Mouse (Mus musculus) CD4-positive helper T cell, adult 2 months (primary cell): Measurements from ENCODE around the gene Exoc3l2.
"Not testable (repeated sequence)": the region's sequence is repeated elsewhere in the genome, so short reads cannot be mapped to it uniquely, and the experiment has no call there.

Experiments
- DNase-seq: peaks from one replicate; pipeline ENCODE4 v3.0.0-alpha.2; 2012; ENCODE audit warnings: low read depth, missing footprints, low spot score

Exoc3l2 gene

GRCm38 (mm10) chr7:19489525-19489924, 26.4 kb downstream of the Exoc3l2 start:
- no peak for DNase-seq

DNA sequence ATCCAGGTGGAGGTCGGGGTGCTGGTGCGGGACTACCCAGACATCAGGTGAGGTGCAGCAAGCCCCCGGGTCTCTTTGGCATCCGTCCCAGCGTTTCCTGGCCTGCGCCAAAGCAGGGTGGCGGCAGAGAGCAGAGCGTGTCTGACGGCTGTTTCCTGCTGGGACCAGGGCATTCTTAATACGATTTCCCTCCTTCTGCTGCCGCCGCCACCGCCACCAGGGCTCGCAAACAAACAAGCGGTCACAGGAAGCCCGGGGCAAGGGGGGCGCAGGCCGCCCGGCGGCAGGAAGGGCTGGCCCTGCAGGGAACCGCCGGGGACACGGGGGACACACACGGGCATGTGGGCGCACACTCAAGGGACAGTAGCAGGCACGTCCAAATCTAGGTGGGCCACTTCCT, 28.6 kb downstream of the Exoc3l2 start:
- no peak for DNase-seq

DNA sequence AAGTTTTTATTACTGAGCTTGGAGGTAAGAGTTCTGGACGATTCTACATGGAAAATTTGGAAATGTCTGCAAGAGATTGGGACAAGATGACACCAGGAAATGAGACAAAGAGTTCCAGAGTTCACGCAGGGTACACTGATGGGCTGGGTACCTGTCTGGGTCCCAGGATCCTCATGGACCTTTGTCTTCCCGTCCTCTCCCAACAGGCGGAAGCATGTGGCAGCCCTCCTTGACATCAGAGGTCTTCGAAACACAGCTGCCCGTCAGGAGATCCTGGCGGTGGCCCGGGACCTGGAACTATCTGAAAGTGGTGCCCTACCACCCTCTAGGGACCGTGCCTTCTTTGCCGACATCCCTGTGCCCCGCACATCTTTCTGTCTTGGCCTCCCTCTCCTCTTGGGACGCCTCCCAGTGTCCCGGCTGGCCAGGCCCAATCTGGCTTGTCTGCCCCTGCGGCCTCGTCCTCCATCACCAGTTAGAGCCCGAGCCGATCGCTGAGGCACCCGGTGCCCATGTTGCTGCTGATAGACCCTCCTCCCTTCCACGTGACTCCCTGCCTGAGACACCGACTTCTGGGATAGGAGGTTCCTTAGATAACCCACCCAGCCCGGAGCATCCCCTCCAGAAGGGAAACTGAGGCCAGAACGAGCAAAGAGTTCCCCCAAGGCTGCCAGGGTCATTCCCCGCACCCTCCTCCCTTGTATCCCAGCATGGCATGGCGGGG, 31.8 kb downstream of the Exoc3l2 start:
- no peak for DNase-seq

DNA sequence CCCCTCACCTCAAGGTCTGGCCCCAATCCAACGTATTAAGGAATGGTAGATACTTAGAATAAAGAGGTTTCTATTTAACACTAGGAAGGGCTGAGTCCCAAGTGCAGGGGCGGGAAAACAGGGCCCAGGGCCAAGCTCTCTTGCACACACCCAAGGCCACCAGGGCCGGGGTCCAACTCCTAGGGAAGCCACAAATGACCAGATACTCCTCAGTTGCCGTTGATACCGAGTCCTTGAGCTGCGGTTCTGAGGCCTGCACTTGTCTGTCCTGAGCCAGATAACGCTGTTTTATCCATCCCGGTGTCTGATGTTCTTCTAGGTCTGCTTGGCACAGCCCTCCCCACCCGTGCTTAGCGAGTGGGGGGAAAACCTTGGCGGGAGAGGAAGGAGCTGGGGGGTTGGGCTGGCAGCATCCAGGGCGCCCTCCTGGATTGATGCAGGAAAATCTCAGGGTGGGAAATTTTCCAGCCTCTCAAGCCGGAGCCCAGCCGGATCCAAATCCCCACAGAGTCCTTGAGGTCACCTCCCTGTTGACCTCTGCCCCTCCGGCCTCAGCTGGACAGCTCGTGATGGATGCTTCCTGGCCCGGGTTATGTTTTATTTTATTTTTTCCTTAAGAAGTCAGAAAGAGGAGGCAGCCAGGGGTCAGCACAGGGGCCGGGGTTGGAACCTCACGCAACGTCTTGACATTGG, 32.5 kb downstream of the Exoc3l2 start:
- DNase-seq: no peak

GRCm38 (mm10) chr7:19496214-19496555, 33.1 kb downstream of the Exoc3l2 start:
- no peak for DNase-seq

- no peak for DNase-seq
Observed at GRCm38 (mm10) chr7:19498326-19498725, 35.2 kb downstream of the Exoc3l2 start.

DNA sequence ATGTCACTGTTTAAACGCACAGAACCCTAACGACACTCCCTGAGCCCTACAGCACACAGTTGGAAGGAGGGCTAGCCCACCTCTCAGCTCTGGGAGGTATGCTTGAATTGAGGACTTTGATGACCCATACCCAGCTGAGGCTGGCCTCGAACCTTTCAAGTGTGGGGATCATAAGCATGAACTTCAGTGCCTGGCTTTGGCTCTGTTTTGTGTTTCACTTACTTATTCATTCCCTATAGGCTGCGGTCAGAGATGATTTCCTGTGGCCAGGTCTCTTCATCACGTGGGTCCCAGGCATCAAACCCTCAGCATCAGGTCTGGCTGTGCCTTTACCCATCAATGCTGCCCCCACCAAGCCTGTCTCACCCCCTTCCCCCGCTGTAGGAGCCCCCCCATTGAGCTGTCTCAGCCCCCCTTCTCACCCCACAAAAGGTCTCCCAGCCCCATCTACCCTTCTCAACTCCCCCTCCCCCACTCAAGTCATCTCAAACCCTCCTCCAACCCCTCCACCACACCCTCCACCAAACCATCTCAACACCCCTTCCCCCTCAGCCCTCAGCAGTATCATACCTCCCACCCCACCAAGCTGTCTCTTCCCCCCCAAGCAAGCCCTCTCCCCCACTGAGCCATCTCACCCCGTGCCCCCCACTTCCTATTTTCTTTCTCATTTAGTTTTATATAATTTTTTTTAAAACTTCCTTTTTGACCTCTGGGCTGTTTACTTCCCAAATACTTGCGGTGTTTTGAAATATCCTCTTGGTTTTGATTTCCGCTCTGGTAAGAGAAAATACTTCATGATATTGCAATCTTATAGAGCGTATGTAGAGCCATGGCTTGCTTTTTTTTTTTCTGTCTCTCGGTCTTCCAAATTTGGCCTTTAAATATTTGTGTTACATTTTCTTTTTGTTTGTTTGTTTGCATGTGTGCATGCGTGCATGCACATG, 37.6 kb downstream of the Exoc3l2 start:
- no peak for DNase-seq

DNA sequence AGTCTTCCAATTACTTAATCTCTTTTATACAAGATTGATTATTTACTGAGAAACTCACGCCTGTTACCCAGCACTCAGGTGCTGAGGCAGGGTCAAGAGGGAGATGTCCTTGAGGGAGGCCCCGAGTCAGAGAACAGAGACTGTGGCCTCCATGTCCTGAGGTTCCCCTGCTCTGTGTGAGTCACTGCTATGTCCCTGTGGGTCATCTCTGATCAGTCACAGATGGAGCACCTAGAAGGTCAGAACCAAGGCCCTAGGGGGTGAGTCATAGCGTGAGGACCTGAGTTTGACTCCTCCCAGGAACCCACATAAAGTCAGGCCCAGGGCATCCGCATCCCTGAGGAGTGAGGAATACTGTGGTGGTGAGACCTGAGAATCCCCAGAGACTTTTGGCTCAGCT, 38.5 kb downstream of the Exoc3l2 start:
- no peak for DNase-seq

DNA sequence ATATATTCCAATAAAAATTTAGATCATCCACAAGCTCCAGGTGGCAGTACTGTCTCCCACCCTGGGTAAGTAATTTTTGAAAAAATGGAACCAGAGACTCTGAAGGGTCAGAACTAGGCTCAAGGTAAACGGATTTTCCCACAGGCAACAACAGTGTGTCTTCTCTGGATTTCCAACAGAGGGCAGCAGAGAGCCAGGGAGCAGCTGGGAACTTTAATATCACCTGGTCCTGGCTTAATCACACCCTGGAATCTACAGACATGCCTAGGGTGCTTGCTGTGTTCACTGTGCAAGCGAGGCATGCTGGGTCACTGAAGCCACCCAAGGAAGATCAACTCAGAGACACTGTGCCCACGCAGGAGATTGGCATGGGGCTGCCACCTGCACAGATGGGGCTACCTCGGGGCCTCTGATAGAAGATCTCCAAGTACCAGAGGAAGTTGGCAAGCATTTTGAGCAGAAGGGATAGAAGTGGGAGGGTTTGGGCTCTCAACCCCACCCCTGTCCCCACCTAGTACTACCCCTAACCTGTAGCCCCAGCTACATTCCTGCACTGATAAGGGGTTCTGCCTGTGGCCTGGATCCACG, 40.4 kb downstream of the Exoc3l2 start:
- DNase-seq: peak; percentile 57

DNA sequence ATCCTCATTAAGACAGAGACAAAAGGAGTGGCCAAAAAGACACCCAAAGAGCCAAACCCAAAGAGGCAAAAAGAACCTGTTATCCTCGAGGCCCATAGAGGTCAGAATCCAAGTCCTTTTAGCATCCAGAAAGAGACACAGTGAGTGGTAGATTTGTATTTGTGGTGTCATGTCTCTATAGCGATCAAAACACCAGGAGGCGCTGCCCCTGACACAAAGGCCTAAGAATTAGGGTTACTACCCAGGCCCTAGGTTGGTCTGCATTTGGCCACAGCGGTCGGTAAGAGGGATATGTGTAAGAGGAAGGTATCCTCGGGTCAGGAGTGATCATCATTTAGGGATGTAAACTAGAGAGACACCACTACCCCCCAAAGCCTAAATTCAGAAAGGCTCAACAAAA, 43.2 kb downstream of the Exoc3l2 start:
- peak; percentile 40 for DNase-seq

GRCm38 (mm10) chr7:19506969-19507611, 44.0 kb downstream of the Exoc3l2 start:
- peak; percentile 60 for DNase-seq

DNA sequence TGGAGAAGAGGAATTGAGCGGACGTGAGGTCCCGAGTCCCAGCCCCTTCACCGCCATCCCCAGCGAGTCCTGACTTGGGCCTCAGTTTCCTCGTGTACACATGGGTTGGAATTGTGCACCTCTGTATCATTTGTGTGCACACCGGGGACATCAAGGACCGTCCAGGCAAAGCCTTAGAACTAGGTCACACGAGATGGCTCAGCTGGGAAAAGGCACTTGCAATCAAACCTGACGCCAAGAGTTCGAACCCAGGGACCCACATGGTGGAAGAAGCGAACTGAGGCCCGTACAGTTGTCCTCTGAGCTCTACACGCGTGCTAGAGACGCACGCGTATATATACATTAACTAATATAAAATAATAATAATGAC, 44.5 kb downstream of the Exoc3l2 start:
- peak; percentile 33 for DNase-seq

GRCm38 (mm10) chr7:19508150-19508923, 45.2 kb downstream of the Exoc3l2 start, which contains the start of the genes Bloc1s3 and Trappc6a:
Bloc1s3 (minus strand) TSS chr7:19508367.
Trappc6a (plus strand) TSS chr7:19508395.
- peak; percentile 94 for DNase-seq

DNA sequence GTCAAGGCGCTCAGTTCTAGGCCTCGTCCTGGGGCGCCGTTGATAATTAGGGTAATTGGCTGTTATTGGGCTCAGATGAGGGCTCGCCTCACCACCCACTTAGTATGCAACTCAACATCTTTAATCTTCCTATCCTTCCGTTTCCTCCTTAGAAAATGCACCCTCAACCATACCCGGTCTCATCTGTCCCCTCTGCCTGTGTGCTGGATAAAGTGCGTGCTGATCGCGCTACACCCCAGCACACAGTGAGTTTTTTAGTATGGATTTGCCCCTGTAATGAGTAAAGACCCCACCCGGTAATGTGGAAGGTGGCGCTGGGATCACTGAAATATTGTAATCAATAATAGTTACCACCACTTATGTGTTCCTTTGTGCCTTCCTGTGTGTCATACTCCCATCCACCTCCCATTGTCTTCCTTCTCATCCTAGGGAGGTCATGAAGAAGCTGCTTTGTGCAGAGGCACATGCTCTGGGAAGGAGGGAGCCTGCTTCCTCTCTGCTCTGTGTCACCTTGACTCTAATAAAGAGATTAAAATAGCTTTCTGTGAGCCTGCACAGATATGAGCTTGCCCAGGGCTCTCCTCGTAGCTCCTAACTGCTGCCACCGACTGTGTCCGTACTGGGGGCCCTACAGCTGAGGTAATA, 45.9 kb downstream of the Exoc3l2 start:
- no peak for DNase-seq

DNA sequence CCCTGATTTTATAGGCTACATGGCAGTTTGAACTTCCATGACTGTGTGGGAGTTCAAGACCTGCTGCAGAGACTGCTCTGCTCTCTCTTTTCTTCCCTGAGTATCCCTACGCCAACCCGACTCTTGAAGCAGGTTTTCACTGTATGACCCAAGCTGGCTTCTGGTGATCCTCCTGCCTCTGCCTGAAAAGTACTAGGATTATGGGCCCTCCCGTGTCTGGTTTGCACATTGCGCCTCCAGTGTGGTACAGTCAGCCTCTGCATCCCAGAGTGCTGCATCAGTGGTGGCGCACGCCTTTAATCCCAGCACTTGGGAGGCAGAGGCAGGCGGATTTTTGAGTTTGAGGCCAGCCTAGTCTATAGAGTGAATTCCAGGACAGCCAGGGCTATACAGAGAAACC, 46.7 kb downstream of the Exoc3l2 start:
- no peak for DNase-seq

DNA sequence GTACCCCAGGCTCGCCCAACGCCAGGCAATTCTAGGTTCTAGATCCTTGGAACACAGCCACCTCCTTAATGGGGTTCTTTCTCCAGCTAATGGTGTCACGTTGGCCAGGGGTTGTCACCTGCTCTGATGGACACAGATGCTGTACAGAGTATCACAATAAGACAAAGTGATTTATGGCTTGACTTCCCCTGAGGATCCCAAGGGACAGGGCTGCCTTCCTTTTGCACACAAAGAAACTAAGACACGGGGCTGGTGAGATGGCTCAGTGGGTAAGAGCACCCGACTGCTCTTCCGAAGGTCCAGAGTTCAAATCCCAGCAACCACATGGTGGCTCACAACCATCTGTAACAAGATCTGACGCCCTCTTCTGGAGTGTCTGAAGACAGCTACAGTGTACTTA, 48.8 kb downstream of the Exoc3l2 start:
- not testable (repeated sequence) for DNase-seq

GRCm38 (mm10) chr7:19512353-19512752, 49.2 kb downstream of the Exoc3l2 start:
- no peak for DNase-seq

DNA sequence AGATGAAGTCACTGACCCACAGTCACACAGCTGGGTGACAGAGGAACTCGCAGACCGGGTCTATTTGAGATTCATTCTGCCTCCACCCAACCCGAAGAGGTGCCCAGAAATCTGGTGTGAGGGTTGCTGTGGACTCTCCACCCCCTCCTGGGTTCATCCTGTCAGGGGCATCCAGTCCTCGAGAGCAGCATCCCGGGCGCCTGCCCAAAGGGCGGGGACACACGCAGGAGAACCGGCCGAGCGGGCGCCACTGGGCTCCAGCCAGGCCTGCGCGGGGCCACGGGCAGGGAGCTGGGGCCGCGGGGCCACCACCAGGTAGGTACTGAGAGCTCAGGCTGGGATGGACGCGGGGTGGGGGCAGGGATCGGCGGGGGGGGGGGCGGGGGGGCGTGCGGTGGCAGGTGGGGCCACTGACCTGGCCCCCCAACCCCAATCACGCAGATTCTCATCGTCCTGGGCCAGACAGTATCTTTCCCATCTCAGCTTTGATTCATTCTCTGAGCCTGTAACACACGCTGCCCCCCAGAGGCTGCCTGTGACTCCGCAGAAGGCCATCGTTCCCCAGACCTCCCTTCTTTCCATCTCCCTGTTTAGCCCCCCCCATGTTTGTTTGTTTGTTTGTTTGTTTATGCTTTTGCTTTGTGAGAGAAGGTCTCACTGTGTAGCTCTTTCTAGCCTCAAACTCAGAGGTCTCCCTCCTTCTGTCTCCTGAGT, 54.7 kb downstream of the Exoc3l2 start, which contains the start of gene Nkpd1:
Nkpd1 (plus strand) TSS at position 187 of the 714 bp plus-strand sequence.
- DNase-seq: no peak

DNA sequence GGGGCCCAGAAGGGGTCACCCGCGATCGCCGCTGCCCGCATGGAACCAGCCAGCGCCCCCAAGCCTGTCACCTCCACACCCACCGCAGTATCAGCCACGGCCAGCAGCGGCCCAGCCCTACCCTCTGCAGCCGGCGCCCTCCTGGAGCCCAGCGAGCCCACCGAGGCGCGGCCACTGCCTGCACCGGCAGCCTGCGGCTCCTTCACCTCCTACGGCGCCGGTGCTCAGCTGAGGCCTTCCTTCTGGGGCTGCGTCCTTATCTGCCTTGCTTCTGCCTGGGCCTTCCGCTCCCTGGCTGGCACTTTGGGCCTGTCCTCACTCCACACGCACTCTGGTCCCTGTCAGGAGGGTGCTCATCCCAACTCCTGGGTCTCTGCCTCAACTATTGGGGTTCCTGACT, 56.9 kb downstream of the Exoc3l2 start:
- DNase-seq: no peak
